Mouse (Mus musculus) skeletal muscle tissue, postnatal 0 days (tissue): ENCODE results near the gene Osbpl3. TPM values are rescaled to one million over a fixed set of nuclear protein-coding genes. Genes with fewer than 3 reads are reported as not detected.

Source experiments
- polyA plus RNA-seq: library from polyadenylated mRNA; unstranded; fragments of >200 nt; fragmentation: Nextera tagmentation; extraction: Ambion mirVana; gene quantifications from 2 replicates; pipeline ENCODE4 v1.2.1, GENCODE M21; 2015

Osbpl3 gene
- polyA plus RNA-seq, result 4.2 and 4.9 TPM in 2 replicates

DNA sequence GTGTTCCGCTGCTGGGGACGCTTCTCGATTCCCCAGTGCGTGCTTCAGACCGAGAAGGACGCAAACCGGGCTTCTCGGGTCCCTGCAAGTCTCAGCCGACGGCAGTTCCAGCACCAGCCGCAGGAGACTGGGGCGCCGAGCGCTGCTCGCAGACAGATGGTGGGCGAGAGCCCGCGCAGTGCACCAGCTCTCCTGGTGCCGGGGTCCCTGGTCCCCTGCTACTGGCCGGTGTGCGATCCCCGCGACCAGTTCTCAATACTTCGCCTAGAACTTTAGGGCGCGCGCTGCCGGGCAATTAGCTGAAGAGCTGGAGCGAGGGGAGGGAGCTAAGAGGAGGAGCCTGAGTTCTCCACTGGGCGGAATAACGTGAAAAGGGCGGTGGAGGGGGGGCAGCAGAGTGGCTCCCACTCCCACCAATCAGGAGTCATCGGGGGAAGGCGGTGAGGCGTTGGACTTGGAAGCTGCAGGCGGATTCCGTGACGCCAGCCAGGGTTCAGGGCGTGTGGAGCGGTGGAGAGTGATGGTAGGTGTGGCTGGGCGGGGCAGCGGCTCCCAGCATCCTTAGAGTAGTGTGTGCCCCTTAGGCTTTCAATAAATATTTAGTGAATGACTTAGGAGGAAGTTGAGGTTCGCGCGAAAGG, at the start of gene Osbpl3:
Osbpl3 (minus strand) TSS at position 373 of the 641 bp plus-strand sequence.

DNA sequence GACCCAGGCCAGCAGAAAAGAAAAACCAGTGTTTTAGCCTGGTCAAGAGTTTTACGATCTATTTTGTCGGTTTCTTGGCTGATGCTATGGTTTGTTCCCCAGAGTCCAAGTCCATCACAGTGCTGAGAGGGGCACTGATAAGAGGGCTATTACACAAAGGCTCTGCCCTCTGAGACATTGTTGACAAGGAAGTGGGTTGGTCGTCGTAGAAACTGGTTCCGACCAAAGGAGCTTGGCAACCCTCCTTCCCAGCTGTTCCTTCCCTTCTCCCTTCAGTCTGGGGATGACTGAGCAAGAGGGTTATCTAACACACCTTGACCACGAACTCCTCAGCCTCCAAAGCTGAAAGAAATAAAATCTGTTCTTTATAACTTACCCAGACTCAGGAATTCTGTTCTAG, 192.3 kb downstream of the Osbpl3 start, which contains the start of gene Gsdme:
Gsdme (minus strand) TSS at position 193 of the 400 bp plus-strand sequence.

Other genes starting within 250 kb of the Osbpl3 start
- 31.2 and 42.6 TPM in 2 replicates for gene Gsdme, start 192.3 kb downstream of the Osbpl3 start, polyA plus RNA-seq
- 193 and 235 TPM in 2 replicates for gene Cycs, start 110.3 kb upstream of the Osbpl3 start, polyA plus RNA-seq
- gene 4921507P07Rik, start 140.4 kb upstream of the Osbpl3 start, polyA plus RNA-seq, result 0.22 and 0.35 TPM in 2 replicates
- not detected in 2 replicates for gene Npvf, start 198.2 kb upstream of the Osbpl3 start, polyA plus RNA-seq